Mouse (Mus musculus) small intestine, adult 2 months (tissue): Measurements from ENCODE around the gene Rcvrn. TPM values are rescaled to one million over a fixed set of nuclear protein-coding genes. Genes with fewer than 3 reads are reported as not detected.

ENCODE experiments used
- H3K27ac ChIP-seq: fragments of 200-500 bp; 2 replicates; pipeline ENCODE4 v1.5.1; 2012; ENCODE audit warnings: low read depth, low read length, control low read depth, inconsistent platforms; ENCODE audit not compliant: insufficient read depth
- H3K27me3 ChIP-seq: fragments of 200-500 bp; 2 replicates; pipeline ENCODE4 v1.6.1; 2012; ENCODE audit warnings: mild to moderate bottlenecking, moderate library complexity, low read length, inconsistent platforms; ENCODE audit not compliant: control insufficient read depth, insufficient read depth
- H3K36me3 ChIP-seq: fragments of 200-500 bp; 2 replicates; pipeline ENCODE4 v1.6.1; 2012; ENCODE audit warnings: mild to moderate bottlenecking, low read length, control low read depth, inconsistent platforms; ENCODE audit not compliant: control insufficient read depth, insufficient read depth
- H3K4me1 ChIP-seq: fragments of 200-500 bp; 2 replicates; pipeline ENCODE4 v1.6.1; 2012; ENCODE audit warnings: low read length, inconsistent platforms, mixed read lengths; ENCODE audit not compliant: control insufficient read depth, insufficient read depth, insufficient read length
- H3K4me3 ChIP-seq: fragments of 200-500 bp; 2 replicates; pipeline ENCODE4 v1.5.1; 2012; ENCODE audit warnings: low read depth, mild to moderate bottlenecking, control low read depth, inconsistent platforms, low read length, moderate library complexity
- CTCF ChIP-seq: fragments of 200-500 bp; IDR thresholded peaks from 2 replicates; pipeline ENCODE4 v1.5.1; 2012; ENCODE audit warnings: low read depth, mild to moderate bottlenecking, control low read depth, inconsistent platforms, low read length, moderate library complexity, mixed read lengths; ENCODE audit not compliant: insufficient replicate concordance, insufficient read length; ENCODE audit errors: extremely low read depth
- POLR2A ChIP-seq: fragments of 200-500 bp; IDR thresholded peaks from 2 replicates; pipeline ENCODE4 v1.6.1; 2012; ENCODE audit warnings: low read depth, mild to moderate bottlenecking, control low read depth, inconsistent platforms, low read length, moderate library complexity
- WGBS: fragments of 180-500 bp; shearing (Covaris S2); methylation state at CpG from one replicate; pipeline ENCODE4 v1.1.7; 2018; 5-methylcytosine and 5-hydroxymethylcytosine counted together
- polyA plus RNA-seq: library from polyadenylated mRNA; depleted of rRNA; stranded (reverse); fragments of >200 nt; gene quantifications from 2 replicates; pipeline ENCODE4 v1.2.3, GENCODE M21; 2012

Rcvrn gene
- polyA plus RNA-seq, 1 experiment = not detected

DNA sequence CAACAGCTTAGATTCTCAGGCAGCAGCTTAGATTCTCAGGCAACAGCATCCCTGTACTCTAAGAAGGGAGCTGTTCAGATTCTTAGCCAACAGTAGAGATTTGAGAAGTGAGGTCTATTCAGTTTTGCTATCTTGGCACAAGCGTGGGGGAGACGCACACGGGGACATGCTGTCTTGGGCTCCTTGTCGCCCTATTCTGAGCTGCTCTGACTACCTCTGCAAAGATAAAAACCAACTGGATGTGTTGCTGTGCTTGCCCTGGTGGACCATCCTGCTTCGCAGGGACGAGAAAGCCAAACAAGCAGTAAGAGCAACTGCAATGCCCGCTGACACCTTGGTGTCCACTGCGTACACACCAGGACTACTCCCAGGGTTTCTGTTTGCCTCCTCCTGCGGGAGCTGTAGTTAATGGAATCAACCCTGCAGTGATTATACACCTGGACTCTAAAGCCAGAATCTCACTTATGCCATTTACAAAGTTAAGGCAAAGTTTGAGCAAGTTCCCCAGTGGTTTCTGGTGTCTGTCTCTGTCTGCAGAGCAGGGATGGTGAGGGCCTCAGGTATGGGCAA, 41.5 kb upstream of the Rcvrn start:
- no peaks in the 10 kb centered on the region for H3K36me3 ChIP-seq
- WGBS = 75% methylated on average over 9 of the region's 9 CpGs
- no peaks in the 10 kb centered on the region for H3K4me1 ChIP-seq
- no peak overlapping the region for H3K4me3 ChIP-seq
- TF ChIP-seq CTCF (no peak), POLR2A (no peak)
- no peak overlapping the region for H3K27ac ChIP-seq
- H3K27me3 ChIP-seq = no peaks in the 10 kb centered on the region

GRCm38 (mm10) chr11:67654514-67654913, 40.6 kb upstream of the Rcvrn start:
- WGBS = 83% methylated on average over 4 of the region's 4 CpGs
- H3K4me1 ChIP-seq = no peaks in the 10 kb centered on the region
- no peak overlapping the region for H3K4me3 ChIP-seq
- no peak overlapping the region for H3K27ac ChIP-seq
- H3K27me3 ChIP-seq = no peaks in the 10 kb centered on the region
- no peaks in the 10 kb centered on the region for H3K36me3 ChIP-seq
- TF ChIP-seq CTCF (no peak), POLR2A (no peak)

- H3K27me3 ChIP-seq = no peaks in the 10 kb centered on the region
- 76% methylated on average over 17 of the region's 17 CpGs for WGBS
- no peak for TF ChIP-seq POLR2A
- no peak for TF ChIP-seq CTCF
- H3K27ac ChIP-seq = no peak overlapping the region
- no peaks in the 10 kb centered on the region for H3K4me1 ChIP-seq
- no peaks in the 10 kb centered on the region for H3K36me3 ChIP-seq
- no peak overlapping the region for H3K4me3 ChIP-seq
Observed at GRCm38 (mm10) chr11:67655236-67655959, 39.7 kb upstream of the Rcvrn start.

DNA sequence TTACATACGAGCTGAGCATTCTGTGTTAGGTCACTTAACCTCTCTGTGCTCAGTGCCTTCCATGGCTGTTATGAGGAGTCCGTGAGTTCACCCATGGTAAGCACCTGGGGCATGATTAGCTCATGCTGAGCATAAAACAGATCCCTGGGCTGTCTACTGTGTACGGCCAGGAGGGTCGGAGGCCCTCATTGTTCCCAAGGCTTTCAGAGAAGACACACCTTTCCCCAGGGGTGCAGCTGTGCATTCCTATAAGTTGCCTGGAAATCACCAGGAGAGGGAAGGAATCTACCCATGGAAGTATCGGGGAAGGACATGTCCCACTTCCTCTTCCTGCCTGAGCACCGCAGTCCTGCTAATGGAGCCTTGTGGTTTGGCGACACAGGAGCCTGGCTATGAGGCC, 38.8 kb upstream of the Rcvrn start:
- Histone ChIP-seq H3K4me3 (no peak overlapping the region), H3K36me3 (no peaks in the 10 kb centered on the region), H3K27ac (no peak overlapping the region), H3K27me3 (no peaks in the 10 kb centered on the region), H3K4me1 (no peaks in the 10 kb centered on the region)
- TF ChIP-seq CTCF = no peak
- no peak for TF ChIP-seq POLR2A
- WGBS = 76% methylated on average over 7 of the region's 7 CpGs

GRCm38 (mm10) chr11:67656811-67657210, 38.3 kb upstream of the Rcvrn start:
- Histone ChIP-seq H3K36me3 (no peaks in the 10 kb centered on the region), H3K4me1 (no peaks in the 10 kb centered on the region), H3K27ac (no peak overlapping the region), H3K4me3 (no peak overlapping the region), H3K27me3 (no peaks in the 10 kb centered on the region)
- no peak for TF ChIP-seq POLR2A
- no peak for TF ChIP-seq CTCF
- 81% methylated on average over 9 of the region's 9 CpGs for whole genome bisulfite sequencing

- Histone ChIP-seq H3K36me3 (no peaks in the 10 kb centered on the region), H3K27ac (no peak overlapping the region), H3K4me1 (no peaks in the 10 kb centered on the region), H3K4me3 (no peak overlapping the region), H3K27me3 (no peaks in the 10 kb centered on the region)
- TF ChIP-seq POLR2A (no peak; the same call in 1 of the 2 replicates), CTCF (peak; percentile 64; the same call in 1 of the 2 replicates)
- WGBS = 37% methylated on average over 11 of the region's 11 CpGs
Observed at GRCm38 (mm10) chr11:67657685-67658382, 37.3 kb upstream of the Rcvrn start.

- no peak overlapping the region for H3K27ac ChIP-seq
Observed at GRCm38 (mm10) chr11:67661465-67661864, 33.7 kb upstream of the Rcvrn start.

More at GRCm38 (mm10) chr11:67661465-67661864, 33.7 kb upstream of the Rcvrn start:
- no peak overlapping the region for H3K4me3 ChIP-seq
- no peaks in the 10 kb centered on the region for H3K4me1 ChIP-seq
- no peaks in the 10 kb centered on the region for H3K36me3 ChIP-seq
- H3K27me3 ChIP-seq = no peaks in the 10 kb centered on the region
- TF ChIP-seq POLR2A (no peak), CTCF (no peak)
- 83% methylated on average over 8 of the region's 8 CpGs for WGBS
